Mouse (Mus musculus) spleen, postnatal 0 days (tissue): ENCODE results near the gene Bco1. TPM values are rescaled to one million over a fixed set of nuclear protein-coding genes. Genes with fewer than 3 reads are reported as not detected.

Source experiments
- polyA plus RNA-seq: library from polyadenylated mRNA; unstranded; fragments of >200 nt; fragmentation: Nextera tagmentation; extraction: Ambion mirVana; gene quantifications from 2 replicates; pipeline ENCODE4 v1.2.1, GENCODE M21; 2015

The Bco1 gene
- 0.08 TPM in 1 of 2 replicates, not detected in the other for polyA plus RNA-seq

DNA sequence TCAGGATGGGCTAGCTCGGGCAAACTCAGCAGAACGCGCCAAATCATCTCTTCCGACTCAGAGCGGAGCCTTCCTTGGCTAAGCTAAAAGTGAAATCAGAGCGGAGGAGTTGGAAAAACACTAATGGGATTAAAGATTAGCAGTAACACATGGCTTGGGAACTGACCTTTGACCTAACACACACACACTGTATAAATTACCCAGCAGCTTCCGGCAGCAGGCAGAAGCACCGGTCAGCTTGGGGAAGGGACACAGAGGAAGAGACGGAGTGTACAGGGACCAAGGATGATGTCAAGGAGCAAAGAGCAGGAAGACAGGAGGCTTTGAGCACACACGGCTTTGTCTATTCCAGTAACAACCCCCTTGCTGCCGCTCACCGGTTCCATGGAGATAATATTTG is at the start of gene Bco1:
Bco1 (plus strand) TSS at position 208 of the 400 bp plus-strand sequence.

DNA sequence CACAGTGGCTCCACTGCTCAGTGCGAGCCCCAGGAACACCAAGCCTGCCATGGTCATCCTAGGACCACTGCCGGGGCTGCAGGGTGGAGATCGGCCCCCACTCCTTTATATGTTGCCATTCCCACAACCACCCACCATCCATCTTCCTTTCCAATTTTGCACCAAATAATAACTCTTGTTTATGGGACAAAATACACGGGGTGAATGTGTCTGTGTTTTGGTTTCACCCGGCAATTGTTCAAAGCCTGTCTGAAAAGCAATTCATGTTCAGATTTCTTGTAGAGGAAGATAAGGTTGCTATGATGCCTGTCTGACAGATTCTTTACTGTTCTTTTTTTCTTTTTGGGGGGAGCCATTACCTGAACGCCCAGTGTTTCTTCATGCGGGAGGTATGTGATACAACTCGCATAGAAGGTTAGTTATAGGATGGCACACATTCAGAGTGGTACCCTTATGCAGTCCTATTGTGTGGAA is 13.2 kb upstream of the Bco1 start, which contains the start of gene Pkd1l2:
Pkd1l2 (minus strand) TSS at position 51 of the 474 bp plus-strand sequence.

DNA sequence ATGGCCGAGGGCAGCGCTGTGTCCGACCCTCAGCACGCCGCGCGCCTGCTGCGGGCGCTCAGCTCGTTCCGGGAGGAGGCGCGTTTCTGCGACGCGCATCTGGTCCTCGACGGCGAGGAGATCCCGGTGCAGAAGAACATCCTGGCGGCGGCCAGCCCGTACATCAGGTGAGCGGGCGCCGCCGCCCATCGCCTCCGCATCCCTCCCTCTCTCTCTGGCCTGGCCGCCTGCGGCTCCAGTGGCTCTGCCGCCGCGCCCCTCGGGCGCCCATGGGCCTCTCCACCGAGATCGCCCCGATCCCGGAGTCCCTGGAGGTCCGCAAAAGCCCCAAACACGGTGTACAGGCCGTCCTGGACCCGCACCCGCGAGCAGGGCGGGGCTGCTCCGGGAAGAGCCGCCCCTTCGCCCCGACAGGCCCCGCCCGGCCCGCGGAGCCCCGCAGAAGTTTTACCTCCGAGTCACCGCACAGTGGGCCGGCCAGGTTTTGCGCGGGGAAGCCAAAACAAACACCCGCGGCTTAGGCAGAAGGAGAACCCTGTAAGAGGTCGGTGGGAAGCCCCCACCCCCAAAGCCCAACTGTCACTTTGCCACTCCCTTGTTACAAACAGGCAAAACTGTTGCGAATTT is 62.6 kb downstream of the Bco1 start, which contains the start of gene Gan:
Gan (plus strand) TSS at position 1 of the 627 bp plus-strand sequence.

Other genes with a start within 250 kb of the Bco1 start
- gene Cmc2, start 174.4 kb upstream of the Bco1 start, polyA plus RNA-seq, result 96.4 and 111 TPM in 2 replicates
- gene Cenpn, start 174.1 kb upstream of the Bco1 start, polyA plus RNA-seq, result 32.8 and 34.9 TPM in 2 replicates
- gene Atmin, start 152.5 kb upstream of the Bco1 start, polyA plus RNA-seq, result 5.8 and 6.6 TPM in 2 replicates
- gene 1700030J22Rik, start 116.9 kb upstream of the Bco1 start, polyA plus RNA-seq, result 0.24 and 0.52 TPM in 2 replicates
- gene Gcsh, start 102.3 kb upstream of the Bco1 start, polyA plus RNA-seq, result 34.6 and 40.0 TPM in 2 replicates
- gene Pkd1l2, start 13.4 kb upstream of the Bco1 start, polyA plus RNA-seq, result 0.16 and 0.24 TPM in 2 replicates
- gene Gan, start 62.3 kb downstream of the Bco1 start, polyA plus RNA-seq, result 1.5 and 1.6 TPM in 2 replicates
- gene Cmip, start 161.2 kb downstream of the Bco1 start, polyA plus RNA-seq, result 17.6 and 19.0 TPM in 2 replicates